Mouse (Mus musculus): ENCODE results near the gene Tns3. TPM values are rescaled to one million over a fixed set of nuclear protein-coding genes. Genes with fewer than 3 reads are reported as not detected.
A peak's percentile ranks its signal among the peaks of the same experiment; 100 is the strongest.

Gene Tns3
- total RNA-seq, 2 experiments from 2014 or later: 24.5 to 31.8 TPM

GRCm38 (mm10) chr11:8440221-8440620 lies 224.1 kb downstream of the Tns3 start:
- no peak for DNase-seq (ENCODE audit: extremely low spot score in 1 of 2, low spot score in 2 of 2)
- intact Hi-C loops (cut with DNase I): no loop called here

GRCm38 (mm10) chr11:8439035-8439434 lies 225.3 kb downstream of the Tns3 start:
- DNase-seq (ENCODE audit: extremely low spot score in 1 of 2, low spot score in 2 of 2): no peak

GRCm38 (mm10) chr11:8438269-8438668 lies 226.1 kb downstream of the Tns3 start:
- intact Hi-C loops (cut with DNase I): loop anchor here (5.0 kb wide), 1 partner anchor 79 kb away; no protein-coding TSS in a partner anchor
- no peak for DNase-seq (ENCODE audit: extremely low spot score in 1 of 2, low spot score in 2 of 2)

More at GRCm38 (mm10) chr11:8439035-8439434, 225.3 kb downstream of the Tns3 start:
- intact Hi-C loops (cut with DNase I): loop anchor here (5.0 kb wide), 1 partner anchor 78 kb away; no protein-coding TSS in a partner anchor

GRCm38 (mm10) chr11:8435101-8435500 lies 229.2 kb downstream of the Tns3 start:
- DNase-seq (ENCODE audit: extremely low spot score in 1 of 2, low spot score in 2 of 2): no peak
- intact Hi-C loops (cut with DNase I): loop anchor here (5.0 kb wide), 1 partner anchor 82 kb away; no protein-coding TSS in a partner anchor

- intact Hi-C loops (cut with DNase I): no loop called here
- no peak for DNase-seq (ENCODE audit: extremely low spot score in 1 of 2, low spot score in 2 of 2)
These were observed 230.0 kb downstream of the Tns3 start for GRCm38 (mm10) chr11:8434366-8434765.

GRCm38 (mm10) chr11:8433443-8433842 lies 230.9 kb downstream of the Tns3 start:
- DNase-seq (ENCODE audit: extremely low spot score in 1 of 2, low spot score in 2 of 2): no peak

GRCm38 (mm10) chr11:8432941-8433340 lies 231.4 kb downstream of the Tns3 start:
- no peak for DNase-seq (ENCODE audit: extremely low spot score in 1 of 2, low spot score in 2 of 2)
- intact Hi-C loops (cut with DNase I): no loop called here

More at GRCm38 (mm10) chr11:8433443-8433842, 230.9 kb downstream of the Tns3 start:
- intact Hi-C loops (cut with DNase I): no loop called here

GRCm38 (mm10) chr11:8427660-8428059 lies 236.7 kb downstream of the Tns3 start:
- DNase-seq (ENCODE audit: extremely low spot score in 1 of 2, low spot score in 2 of 2): no peak
- intact Hi-C loops (cut with DNase I): loop anchor here (5.0 kb wide), 1 partner anchor 530 kb away; no protein-coding TSS in a partner anchor

- intact Hi-C loops (cut with DNase I): loop anchor here (2.0 to 5.0 kb wide), 2 partner anchors 436 to 532 kb away; no protein-coding TSS in a partner anchor
- DNase-seq (ENCODE audit: extremely low spot score in 1 of 2, low spot score in 2 of 2): no peak
These were observed 239.1 kb downstream of the Tns3 start for GRCm38 (mm10) chr11:8425226-8425570.

GRCm38 (mm10) chr11:8424342-8425225 lies 239.8 kb downstream of the Tns3 start:
- intact Hi-C loops (cut with DNase I): loop anchor here (2.0 to 5.0 kb wide), 4 partner anchors 98 to 713 kb away; no protein-coding TSS in a partner anchor
- DNase-seq (ENCODE audit: extremely low spot score in 1 of 2, low spot score in 2 of 2): peak; percentile 76 to 79

- DNase-seq (ENCODE audit: extremely low spot score in 1 of 2, low spot score in 2 of 2): peak; percentile 62 to 78
- intact Hi-C loops (cut with DNase I): loop anchor here (2.0 to 10.0 kb wide), 2 partner anchors 1195 to 1751 kb away; partner anchors contain the start of gene Ramp3
These were observed 259.0 kb downstream of the Tns3 start for GRCm38 (mm10) chr11:8405225-8405899.

GRCm38 (mm10) chr11:8401328-8401727 lies 263.0 kb downstream of the Tns3 start:
- intact Hi-C loops (cut with DNase I): loop anchor here (10.0 kb wide), 1 partner anchor 1747 kb away; the partner anchor contains the start of gene Ramp3
- no peak for DNase-seq (ENCODE audit: extremely low spot score in 1 of 2, low spot score in 2 of 2)

- intact Hi-C loops (cut with DNase I): no loop called here
- DNase-seq (ENCODE audit: extremely low spot score in 1 of 2, low spot score in 2 of 2): no peak
These were observed 268.0 kb downstream of the Tns3 start for GRCm38 (mm10) chr11:8396329-8396728.

- DNase-seq (ENCODE audit: extremely low spot score in 1 of 2, low spot score in 2 of 2): no peak
- intact Hi-C loops (cut with DNase I): no loop called here
These were observed 272.8 kb downstream of the Tns3 start for GRCm38 (mm10) chr11:8391564-8391963.

GRCm38 (mm10) chr11:8385891-8386405 lies 278.4 kb downstream of the Tns3 start:
- intact Hi-C loops (cut with DNase I): no loop called here
- DNase-seq (ENCODE audit: extremely low spot score in 1 of 2, low spot score in 2 of 2): no peak

Data from left cerebral cortex, postnatal 10 days (tissue).